Mouse (Mus musculus) heart, adult 8-10 months (tissue): ENCODE measurements around the gene Il2rb. TPM values are rescaled to one million over a fixed set of nuclear protein-coding genes. Genes with fewer than 3 reads are reported as not detected.

Experiments used
- DNase-seq: peaks from one replicate; pipeline ENCODE4 v3.0.0; 2022; ENCODE audit warnings: low spot score
- total RNA-seq, 4 experiments: library from RNA; stranded (reverse); gene quantifications; 2 replicates each; pipeline ENCODE4 v1.2.4; 2022

The Il2rb gene
- total RNA-seq = under 1 TPM; 0.13 to 0.57 (median 0.34) TPM

- DNase-seq = no peak
These were observed at the start of gene Il2rb for GRCm38 (mm10) chr15:78494968-78495406. Il2rb (minus strand) TSS chr15:78495271.

GRCm38 (mm10) chr15:78544561-78545001 is 49.5 kb upstream of the Il2rb start, which contains the start of gene Sstr3:
Sstr3 (minus strand) TSS chr15:78544685.
- no peak for DNase-seq

GRCm38 (mm10) chr15:78544041-78544440 is 49.0 kb upstream of the Il2rb start:
- DNase-seq = no peak

GRCm38 (mm10) chr15:78542767-78543303 is 47.8 kb upstream of the Il2rb start:
- DNase-seq = no peak

- DNase-seq = no peak
These were observed 47.2 kb upstream of the Il2rb start for GRCm38 (mm10) chr15:78542098-78542766.

GRCm38 (mm10) chr15:78541606-78542005 is 46.5 kb upstream of the Il2rb start:
- no peak for DNase-seq

GRCm38 (mm10) chr15:78541036-78541435 is 46.0 kb upstream of the Il2rb start:
- no peak for DNase-seq

GRCm38 (mm10) chr15:78535723-78536421 is 40.8 kb upstream of the Il2rb start:
- no peak for DNase-seq

- DNase-seq = no peak
These were observed 38.3 kb upstream of the Il2rb start for GRCm38 (mm10) chr15:78533346-78533835.

GRCm38 (mm10) chr15:78532566-78533345 is 37.7 kb upstream of the Il2rb start:
- no peak for DNase-seq

- peak; percentile 99 for DNase-seq
These were observed 36.9 kb upstream of the Il2rb start for GRCm38 (mm10) chr15:78531901-78532469.

- no peak for DNase-seq
These were observed 36.3 kb upstream of the Il2rb start for GRCm38 (mm10) chr15:78531451-78531720.

- DNase-seq = peak; percentile 86
These were observed 35.8 kb upstream of the Il2rb start, which contains the start of gene C1qtnf6 for GRCm38 (mm10) chr15:78530671-78531450. C1qtnf6 (minus strand) TSS chr15:78531416.

GRCm38 (mm10) chr15:78530141-78530540 is 35.1 kb upstream of the Il2rb start:
- DNase-seq = peak; percentile 19

- peak; percentile 82 for DNase-seq
These were observed 34.4 kb upstream of the Il2rb start for GRCm38 (mm10) chr15:78529428-78529990.

- DNase-seq = peak; percentile 81
These were observed 33.8 kb upstream of the Il2rb start for GRCm38 (mm10) chr15:78528726-78529411.

GRCm38 (mm10) chr15:78527973-78528372 is 32.9 kb upstream of the Il2rb start:
- peak; percentile 67 for DNase-seq

GRCm38 (mm10) chr15:78524163-78524562 is 29.1 kb upstream of the Il2rb start:
- DNase-seq = no peak

- no peak for DNase-seq
These were observed 26.8 kb upstream of the Il2rb start for GRCm38 (mm10) chr15:78521892-78522291.

- DNase-seq = peak; percentile 22
These were observed 26.3 kb upstream of the Il2rb start for GRCm38 (mm10) chr15:78521331-78521730.
